Mouse (Mus musculus): Measurements from ENCODE around the gene Fggy.

DNA sequence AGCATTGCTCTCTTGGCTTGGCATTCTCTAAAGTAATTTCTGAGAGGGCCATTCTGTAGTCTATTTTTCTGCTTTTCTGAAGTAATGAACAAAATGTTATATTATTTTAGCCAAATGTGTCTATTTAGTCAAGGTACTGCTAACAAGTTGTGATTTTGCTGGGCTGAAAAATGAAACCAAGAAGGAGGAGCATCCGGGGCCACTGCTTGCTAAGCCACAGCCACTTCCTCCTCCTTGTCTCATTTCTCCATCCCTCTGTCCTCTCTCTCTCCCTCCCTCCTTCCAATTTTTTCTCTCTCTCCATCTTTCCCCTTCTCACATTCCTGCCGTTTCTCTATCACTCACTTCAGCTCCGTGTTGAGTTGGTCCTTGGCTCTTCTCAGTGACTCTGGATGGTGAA, 67.4 kb downstream of the Fggy start:
- TF ChIP-seq POLR2A (IDR thresholded peaks at IDR 0.05; ENCODE audit: low read depth, low read length), result no peak
- no peak for TF ChIP-seq CTCF (conservative IDR thresholded peaks at IDR 0.05; ENCODE audit: insufficient read depth, insufficient read length, low read depth, low read length)

All from kidney, adult 2 months (tissue).